Mouse (Mus musculus) gastrocnemius, postnatal 25 days (tissue): ENCODE measurements around the gene Slc41a3. TPM values are rescaled to one million over a fixed set of nuclear protein-coding genes. Genes with fewer than 3 reads are reported as not detected.

Experiments used
- DNase-seq: peaks from one replicate; pipeline ENCODE4 v3.0.0; 2022
- total RNA-seq, 2 experiments: library from RNA; stranded (reverse); gene quantifications; 1 replicate in 1 of 2; 2 replicates in 1 of 2; pipeline ENCODE4 v1.2.3; 2021

Slc41a3 gene
- total RNA-seq, 2 experiments from 2014 or later, result 58.4 to 76.2 TPM

- no peak for DNase-seq
Observed at GRCm38 (mm10) chr6:90597592-90597991, 6.9 kb upstream of the Slc41a3 start.

DNA sequence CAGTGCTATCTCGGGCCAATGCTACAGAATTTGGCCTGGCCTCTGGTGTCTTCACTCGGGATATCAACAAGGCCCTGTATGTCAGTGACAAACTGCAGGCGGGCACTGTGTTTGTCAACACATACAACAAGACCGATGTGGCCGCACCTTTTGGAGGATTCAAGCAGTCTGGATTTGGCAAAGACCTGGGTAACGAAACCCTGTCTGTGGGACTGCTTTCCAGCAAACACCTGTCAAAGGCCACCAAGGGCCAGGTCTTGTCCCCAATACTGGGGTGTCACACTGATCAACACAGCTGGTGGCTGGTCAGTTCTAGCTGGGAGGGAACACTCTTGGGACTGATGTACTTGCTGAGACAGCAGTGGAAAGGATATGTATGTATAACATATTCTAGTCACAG is 6.3 kb upstream of the Slc41a3 start:
- no peak for DNase-seq

DNA sequence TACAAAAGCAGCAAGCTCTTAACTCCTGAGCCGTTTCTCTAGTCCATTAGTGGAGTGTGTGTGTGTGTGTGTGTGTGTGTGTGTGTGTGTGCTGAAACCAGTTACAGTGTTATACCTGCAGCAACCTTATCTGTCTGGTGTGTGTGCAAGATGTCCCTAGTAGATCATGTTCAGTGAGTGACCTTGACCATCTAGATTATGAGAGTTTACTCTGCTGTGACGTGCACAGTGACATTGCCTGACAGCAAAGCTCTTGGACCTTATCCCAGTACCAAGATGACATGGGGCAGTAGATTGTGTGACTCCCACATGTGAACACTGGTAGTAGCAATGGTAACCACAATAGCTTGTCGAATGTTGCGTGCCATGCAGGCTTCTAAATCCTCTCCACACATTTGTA is 4.2 kb upstream of the Slc41a3 start:
- DNase-seq, result no peak

DNA sequence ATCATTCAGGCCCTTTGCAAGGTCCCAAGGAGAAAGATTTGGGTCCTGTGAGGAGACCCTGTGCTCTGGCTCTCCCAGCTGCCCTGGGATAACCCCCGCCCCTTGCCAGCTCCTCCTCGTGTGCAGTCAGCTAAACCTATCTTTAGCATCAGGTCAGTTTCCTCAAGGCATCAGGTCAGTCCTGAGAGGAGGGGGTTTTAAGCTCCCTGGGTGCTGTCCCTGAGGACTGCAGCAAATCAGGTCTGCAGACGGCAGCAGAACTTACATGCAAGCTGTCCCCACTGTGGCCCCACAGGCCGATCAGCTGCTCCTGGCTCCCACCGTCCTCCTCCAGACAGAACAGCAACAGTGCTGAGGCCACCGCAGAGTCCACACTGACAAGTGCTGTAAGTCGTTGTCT is 2.8 kb upstream of the Slc41a3 start:
- DNase-seq, result peak; percentile 75

- no peak for DNase-seq
Observed at GRCm38 (mm10) chr6:90602304-90602703, 2.2 kb upstream of the Slc41a3 start.

- peak; percentile 42 for DNase-seq
Observed at GRCm38 (mm10) chr6:90603126-90603525, 1.4 kb upstream of the Slc41a3 start.

DNA sequence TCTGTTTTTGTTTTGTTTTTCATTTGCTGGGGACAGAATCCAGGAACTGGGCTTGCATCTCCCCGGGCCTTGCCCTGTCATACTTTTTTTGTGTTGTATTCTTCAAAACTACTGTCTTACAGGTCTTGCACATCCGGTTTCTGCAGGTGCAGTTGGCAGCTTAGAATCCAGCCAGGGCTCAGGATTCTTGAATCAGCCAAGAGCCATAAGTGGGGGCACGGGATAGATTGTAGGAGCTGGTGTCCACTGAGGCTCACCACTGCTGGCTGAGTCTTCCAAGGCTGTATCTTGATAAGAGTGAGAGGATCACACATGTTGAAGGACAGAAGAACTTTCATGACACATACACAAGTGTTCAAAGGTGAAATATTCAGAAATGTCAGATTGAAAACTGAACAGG is 395 bp upstream of the Slc41a3 start:
- no peak for DNase-seq

GRCm38 (mm10) chr6:90605298-90605665 is 757 bp downstream of the Slc41a3 start:
- no peak for DNase-seq

- DNase-seq, result peak; percentile 47
Observed at GRCm38 (mm10) chr6:90606538-90606937, 2.0 kb downstream of the Slc41a3 start.

DNA sequence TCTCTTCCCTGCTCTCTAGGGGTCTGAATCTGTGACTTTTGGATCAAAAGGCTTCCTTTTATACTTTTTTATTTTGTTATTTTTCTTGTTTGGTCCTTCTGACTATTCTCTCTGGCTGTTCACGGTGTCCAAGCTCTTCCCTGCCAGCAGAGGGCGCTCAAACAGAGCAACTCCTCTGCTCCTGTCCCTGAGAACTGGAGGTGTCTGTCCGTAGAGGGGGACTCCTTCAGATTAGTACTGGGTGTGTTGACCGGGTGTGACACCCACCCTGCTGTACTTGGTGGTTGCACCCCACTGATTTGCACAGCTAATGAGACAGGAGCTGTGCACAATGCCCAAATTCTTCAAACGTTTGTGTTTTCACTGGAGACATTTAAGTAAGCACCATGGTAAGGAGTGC is 2.7 kb downstream of the Slc41a3 start:
- peak; percentile 34 for DNase-seq

DNA sequence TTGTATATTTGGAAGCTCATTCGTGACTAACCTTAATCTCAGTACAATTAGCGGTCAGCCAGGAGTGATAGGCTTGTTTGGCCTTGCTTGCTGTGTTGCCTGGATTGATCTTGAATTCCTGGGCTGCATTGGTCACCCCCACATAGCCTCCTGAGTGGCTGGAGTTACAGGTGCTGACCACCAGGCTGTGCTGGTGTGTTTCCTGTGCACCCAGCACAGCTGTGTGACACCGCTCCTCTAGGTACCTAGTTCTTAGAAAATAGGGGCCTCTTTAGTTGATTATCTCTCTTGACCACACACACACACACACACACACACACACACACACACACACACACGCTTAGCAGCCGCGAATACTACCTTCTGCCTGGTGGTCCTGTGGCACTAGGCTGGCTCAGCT is 3.7 kb downstream of the Slc41a3 start:
- DNase-seq, result no peak

GRCm38 (mm10) chr6:90610248-90610647 is 5.7 kb downstream of the Slc41a3 start:
- DNase-seq, result no peak

GRCm38 (mm10) chr6:90613277-90613676 is 8.8 kb downstream of the Slc41a3 start:
- no peak for DNase-seq

- no peak for DNase-seq
Observed at GRCm38 (mm10) chr6:90615362-90615761, 10.8 kb downstream of the Slc41a3 start.

GRCm38 (mm10) chr6:90615991-90616390 is 11.5 kb downstream of the Slc41a3 start:
- DNase-seq, result peak; percentile 59

DNA sequence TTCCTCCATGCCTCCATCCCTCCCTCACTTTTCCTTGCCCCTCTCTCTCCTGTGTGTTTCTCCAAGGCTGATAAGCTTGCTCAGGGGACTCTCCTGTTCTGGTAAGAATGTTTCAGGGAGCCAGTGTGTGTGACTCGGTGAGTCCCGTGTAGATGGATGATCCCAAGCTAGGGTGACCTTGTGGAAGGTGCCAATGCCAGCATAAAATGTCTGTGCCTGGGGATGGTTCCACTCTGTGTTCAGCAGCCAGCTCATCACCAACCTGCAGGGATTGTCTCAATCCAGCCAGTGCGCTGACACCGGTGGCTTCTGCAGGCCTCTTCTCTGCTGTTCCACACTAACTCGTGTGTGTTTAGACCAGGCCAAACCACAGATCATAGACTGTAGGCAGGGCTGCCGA is 12.0 kb downstream of the Slc41a3 start:
- DNase-seq, result no peak

- no peak for DNase-seq
Observed at GRCm38 (mm10) chr6:90618274-90618673, 13.7 kb downstream of the Slc41a3 start.

GRCm38 (mm10) chr6:90618821-90619636 is 14.5 kb downstream of the Slc41a3 start:
- DNase-seq, result no peak

DNA sequence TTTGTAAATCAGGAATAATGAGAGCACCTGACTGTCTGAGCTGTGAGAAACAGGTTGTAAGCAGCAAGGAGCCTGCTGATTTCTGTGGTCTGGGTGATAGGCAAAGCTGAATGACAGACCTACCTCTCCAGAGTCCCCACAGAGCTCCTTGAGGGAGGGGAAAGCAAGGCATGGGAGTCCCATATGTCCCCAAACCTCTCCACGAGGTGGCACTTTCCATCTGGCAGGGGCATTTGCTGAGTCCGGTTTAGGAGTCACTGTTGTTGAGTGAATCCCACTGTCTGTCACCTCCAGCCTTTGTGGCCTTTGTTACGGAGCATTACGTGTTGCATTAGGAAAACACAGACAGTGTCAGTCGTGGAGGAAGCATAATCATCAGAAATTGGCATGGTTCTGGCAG is 15.4 kb downstream of the Slc41a3 start:
- no peak for DNase-seq

- DNase-seq, result peak; percentile 45
Observed at GRCm38 (mm10) chr6:90620791-90621583, 16.5 kb downstream of the Slc41a3 start.

GRCm38 (mm10) chr6:90621584-90621890 is 17.0 kb downstream of the Slc41a3 start:
- no peak for DNase-seq

DNA sequence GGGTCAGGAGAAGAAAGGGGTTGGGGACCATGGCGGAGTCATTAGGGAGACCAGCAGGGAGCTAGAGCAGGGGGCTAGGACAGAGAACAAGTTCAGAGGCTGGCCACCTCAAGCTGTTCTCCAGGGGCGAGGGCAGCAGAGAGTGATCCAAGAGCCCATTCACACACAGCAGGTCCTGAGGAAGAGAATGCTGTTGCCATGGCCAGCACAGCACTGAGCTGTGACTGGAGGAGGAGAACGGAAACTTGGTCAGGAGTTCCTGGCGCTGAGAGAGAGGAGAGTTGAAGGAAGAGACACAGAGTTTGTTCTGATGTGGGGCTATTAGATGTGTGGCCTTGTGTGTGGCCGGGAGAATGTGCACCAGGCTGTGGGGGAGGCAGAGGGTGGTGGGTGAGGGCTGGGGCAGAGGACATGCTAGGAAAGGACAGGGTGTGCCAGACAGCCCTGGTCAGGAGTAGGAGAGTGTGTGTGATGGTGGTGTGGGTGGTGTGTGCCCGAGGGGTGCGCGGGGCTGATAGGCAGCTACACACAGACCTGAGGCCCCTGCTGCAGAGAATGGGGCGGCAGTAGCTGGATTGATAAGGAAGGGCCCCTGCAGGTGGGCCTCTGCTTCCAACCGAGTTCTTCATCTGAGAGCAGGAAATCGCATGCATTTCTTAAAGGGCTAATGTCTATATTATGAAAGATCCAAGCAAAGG is 18.4 kb downstream of the Slc41a3 start:
- no peak for DNase-seq

DNA sequence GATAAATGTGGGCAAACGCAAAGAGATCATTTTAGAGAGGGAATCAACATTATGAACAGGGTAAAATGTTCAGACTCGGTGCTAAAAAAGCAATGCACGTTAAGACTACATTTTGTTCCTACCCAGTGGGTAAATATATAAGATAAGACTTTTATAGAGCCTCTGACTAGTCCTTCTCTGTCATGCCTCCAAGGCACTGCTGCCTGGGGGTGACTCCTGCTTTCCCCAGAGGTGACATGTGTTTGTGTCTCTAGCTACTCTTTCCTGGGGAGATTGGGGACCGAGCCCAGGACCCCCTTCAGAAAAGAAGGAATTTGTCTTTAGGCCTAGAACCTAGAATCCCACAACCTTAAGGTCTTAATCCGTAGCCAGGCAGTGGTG is 18.9 kb downstream of the Slc41a3 start:
- DNase-seq, result no peak
